Mouse (Mus musculus): ENCODE measurements around the gene Afap1l2. TPM values are rescaled to one million over a fixed set of nuclear protein-coding genes. Genes with fewer than 3 reads are reported as not detected.

The Afap1l2 gene
- polyA plus RNA-seq, 1 experiment from 2014 or later = 5.5 TPM

DNA sequence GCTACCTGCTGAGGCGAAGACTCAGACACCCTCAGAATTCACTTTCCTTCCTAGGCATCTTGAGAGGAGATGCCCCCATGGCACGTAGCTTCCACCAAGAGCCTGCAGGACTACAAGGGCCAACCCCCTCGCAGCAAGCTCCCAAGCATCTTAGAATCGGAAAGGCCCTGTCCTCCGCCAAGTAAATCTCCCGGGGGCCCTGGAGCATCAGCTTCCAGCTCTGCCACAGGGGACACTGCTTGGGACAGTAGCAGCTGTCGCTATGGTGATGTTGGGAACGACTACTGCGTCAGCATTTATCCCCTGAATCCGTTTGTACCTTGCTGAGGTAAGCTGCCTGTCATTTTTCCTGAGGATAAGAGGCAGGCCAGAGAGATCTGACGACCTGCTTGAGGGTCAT is 97.5 kb downstream of the Afap1l2 start:
- no peak overlapping the region for H3K27ac ChIP-seq (replicated peaks; ENCODE audit: low read depth, low read length)
- H3K36me3 ChIP-seq (replicated peaks; ENCODE audit: control insufficient read depth, insufficient read depth, low read depth, low read length) = no peaks in the 10 kb centered on the region
- H3K4me1 ChIP-seq (ENCODE audit: control insufficient read depth, insufficient read depth, low read length) = peaks cover 3% of the 10 kb centered on the region; the same call in 1 of the 2 replicates
- no peak for ATAC-seq (replicated peaks; ENCODE audit: insufficient number of reproducible peaks, low FRiP score, low TSS enrichment, low read depth)
- DNase-seq (ENCODE audit: low spot score) = no peak
- no peak overlapping the region for H3K4me3 ChIP-seq (ENCODE audit: low read depth, low read length)
- H3K4me2 ChIP-seq (ENCODE audit: low read depth, low read length) = no peak overlapping the region
- WGBS = 60% methylated on average over 11 of the region's 11 CpGs
- H3K9ac ChIP-seq (replicated peaks; ENCODE audit: low read length) = no peak overlapping the region
- no peaks in the 10 kb centered on the region for H3K9me3 ChIP-seq (replicated peaks; ENCODE audit: control insufficient read depth, low read length)
- no peaks in the 10 kb centered on the region for H3K27me3 ChIP-seq (ENCODE audit: control insufficient read depth, insufficient read depth, low read length)

DNA sequence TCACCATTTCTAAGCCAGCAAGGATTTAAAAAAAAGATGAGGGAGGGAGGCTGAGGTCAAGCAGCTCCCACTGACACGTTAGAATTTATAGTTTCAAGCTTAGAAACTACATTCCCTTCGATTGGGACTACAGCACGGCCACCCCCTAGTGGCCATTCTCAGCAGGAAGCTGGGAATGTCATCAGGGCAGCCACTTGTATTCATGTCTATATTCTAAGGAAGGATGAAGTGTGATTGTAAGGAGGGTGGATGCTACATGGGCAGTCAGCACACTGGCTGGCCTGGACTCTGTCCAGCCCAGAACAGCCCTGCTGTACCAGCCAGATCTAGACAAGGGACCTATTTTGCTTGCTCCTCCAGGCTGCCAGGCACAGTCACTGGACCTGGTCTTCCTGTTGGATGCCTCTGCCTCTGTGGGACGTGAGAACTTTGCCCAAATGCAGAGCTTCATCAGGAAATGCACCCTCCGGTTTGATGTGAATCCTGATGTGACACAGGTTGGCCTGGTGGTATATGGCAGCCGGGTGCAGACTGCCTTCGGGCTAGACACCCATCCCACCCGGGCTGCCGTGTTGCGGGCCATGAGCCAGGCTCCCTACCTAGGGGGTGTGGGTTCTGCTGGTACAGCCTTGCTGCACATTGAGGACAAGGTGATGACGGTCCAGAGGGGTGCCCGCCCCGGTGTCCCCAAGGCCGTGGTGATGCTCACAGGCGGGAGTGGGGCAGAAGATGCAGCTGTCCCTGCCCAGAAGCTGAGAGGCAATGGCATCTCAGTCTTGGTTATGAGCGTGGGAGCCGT is 99.4 kb downstream of the Afap1l2 start:
- ATAC-seq (replicated peaks; ENCODE audit: insufficient number of reproducible peaks, low FRiP score, low TSS enrichment, low read depth) = no peak
- Histone ChIP-seq H3K9me3 (replicated peaks; ENCODE audit: control insufficient read depth, low read length) (no peaks in the 10 kb centered on the region), H3K27me3 (ENCODE audit: control insufficient read depth, insufficient read depth, low read length) (no peaks in the 10 kb centered on the region), H3K4me2 (ENCODE audit: low read depth, low read length) (no peak overlapping the region), H3K36me3 (replicated peaks; ENCODE audit: control insufficient read depth, insufficient read depth, low read depth, low read length) (no peaks in the 10 kb centered on the region), H3K4me3 (ENCODE audit: low read depth, low read length) (no peak overlapping the region), H3K27ac (replicated peaks; ENCODE audit: low read depth, low read length) (no peak overlapping the region), H3K4me1 (ENCODE audit: control insufficient read depth, insufficient read depth, low read length) (peaks cover 3% of the 10 kb centered on the region; the same call in 1 of the 2 replicates), H3K9ac (replicated peaks; ENCODE audit: low read length) (no peak overlapping the region)
- DNase-seq (ENCODE audit: low spot score) = peak; percentile 80
- WGBS = 78% methylated on average over 17 of the region's 17 CpGs

DNA sequence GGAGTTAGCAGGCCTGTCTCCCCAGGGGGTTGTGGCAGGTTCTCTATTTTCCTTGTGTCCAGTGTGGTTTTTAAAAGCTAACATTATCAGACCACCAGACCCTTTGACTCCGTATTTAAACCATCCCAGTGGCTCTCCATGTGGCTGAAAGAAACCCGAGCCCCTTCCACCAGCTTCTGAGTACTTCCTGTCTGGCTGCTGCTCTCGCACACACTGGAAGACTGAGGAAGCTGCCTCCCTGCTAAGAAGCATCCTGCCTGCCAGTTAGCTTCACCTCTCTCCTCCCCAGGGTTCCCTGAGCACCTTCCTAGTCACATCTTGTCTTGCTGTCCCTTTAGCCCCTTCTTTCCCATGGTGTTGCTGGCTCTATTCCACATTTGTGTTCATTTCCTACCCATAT is 100.2 kb downstream of the Afap1l2 start:
- DNase-seq (ENCODE audit: low spot score) = no peak
- no peak overlapping the region for H3K4me2 ChIP-seq (ENCODE audit: low read depth, low read length)
- H3K27ac ChIP-seq (replicated peaks; ENCODE audit: low read depth, low read length) = no peak overlapping the region
- H3K36me3 ChIP-seq (replicated peaks; ENCODE audit: control insufficient read depth, insufficient read depth, low read depth, low read length) = no peaks in the 10 kb centered on the region
- 18% methylated on average over 3 of the region's 3 CpGs for WGBS
- H3K27me3 ChIP-seq (ENCODE audit: control insufficient read depth, insufficient read depth, low read length) = no peaks in the 10 kb centered on the region
- H3K4me1 ChIP-seq (ENCODE audit: control insufficient read depth, insufficient read depth, low read length) = peaks cover 3% of the 10 kb centered on the region; the same call in 1 of the 2 replicates
- ATAC-seq (replicated peaks; ENCODE audit: insufficient number of reproducible peaks, low FRiP score, low TSS enrichment, low read depth) = no peak
- no peak overlapping the region for H3K4me3 ChIP-seq (ENCODE audit: low read depth, low read length)
- H3K9me3 ChIP-seq (replicated peaks; ENCODE audit: control insufficient read depth, low read length) = no peaks in the 10 kb centered on the region
- no peak overlapping the region for H3K9ac ChIP-seq (replicated peaks; ENCODE audit: low read length)

DNA sequence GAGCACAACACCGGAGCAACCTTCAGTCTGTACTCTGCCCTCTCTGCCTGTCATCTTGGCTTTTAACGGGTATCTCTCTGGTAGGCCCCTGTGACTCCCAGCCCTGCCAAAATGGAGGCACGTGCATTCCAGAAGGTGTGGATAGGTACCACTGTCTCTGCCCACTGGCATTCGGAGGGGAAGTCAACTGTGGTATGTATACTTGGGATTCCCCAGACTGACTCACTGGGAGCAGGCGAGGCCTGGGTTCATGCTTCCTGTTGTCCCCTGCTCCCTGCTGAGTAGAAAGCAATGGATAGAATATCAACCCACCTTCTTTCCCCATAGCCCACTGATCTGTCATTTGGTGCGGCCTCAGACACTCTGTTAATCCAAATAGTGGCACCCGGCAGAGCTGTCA is 102.6 kb downstream of the Afap1l2 start:
- Histone ChIP-seq H3K9me3 (replicated peaks; ENCODE audit: control insufficient read depth, low read length) (no peaks in the 10 kb centered on the region), H3K4me1 (ENCODE audit: control insufficient read depth, insufficient read depth, low read length) (peaks cover 3% of the 10 kb centered on the region; the same call in 1 of the 2 replicates), H3K27ac (replicated peaks; ENCODE audit: low read depth, low read length) (no peak overlapping the region), H3K9ac (replicated peaks; ENCODE audit: low read length) (no peak overlapping the region), H3K4me3 (ENCODE audit: low read depth, low read length) (no peak overlapping the region), H3K4me2 (ENCODE audit: low read depth, low read length) (no peak overlapping the region), H3K27me3 (ENCODE audit: control insufficient read depth, insufficient read depth, low read length) (no peaks in the 10 kb centered on the region), H3K36me3 (replicated peaks; ENCODE audit: control insufficient read depth, insufficient read depth, low read depth, low read length) (no peaks in the 10 kb centered on the region; the same call in 1 of the 2 replicates)
- WGBS = 83% methylated on average over 7 of the region's 7 CpGs
- no peak for ATAC-seq (replicated peaks; ENCODE audit: insufficient number of reproducible peaks, low FRiP score, low TSS enrichment, low read depth)
- no peak for DNase-seq (ENCODE audit: low spot score)

DNA sequence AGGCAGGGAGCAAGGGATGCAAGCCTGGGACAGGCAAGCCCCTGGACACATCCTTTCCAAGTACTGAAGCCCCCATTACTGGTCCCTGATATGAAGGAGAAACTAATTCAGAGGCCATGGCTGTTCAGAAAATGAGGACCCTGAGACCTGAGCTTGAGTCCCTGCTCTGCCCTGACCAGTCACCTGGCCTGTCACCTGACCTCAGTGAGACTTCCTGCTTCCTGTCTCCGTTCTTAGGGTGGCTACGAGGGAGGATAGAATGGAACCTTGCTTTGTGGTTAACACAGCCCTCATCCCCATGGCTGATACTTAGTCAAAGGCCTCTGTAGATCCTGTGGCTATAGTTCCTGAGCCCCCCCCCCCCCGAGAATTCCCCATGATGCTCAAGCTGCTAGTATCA is 103.9 kb downstream of the Afap1l2 start:
- Histone ChIP-seq H3K4me1 (ENCODE audit: control insufficient read depth, insufficient read depth, low read length) (peaks cover 3% of the 10 kb centered on the region; the same call in 1 of the 2 replicates), H3K9me3 (replicated peaks; ENCODE audit: control insufficient read depth, low read length) (no peaks in the 10 kb centered on the region), H3K9ac (replicated peaks; ENCODE audit: low read length) (no peak overlapping the region), H3K27me3 (ENCODE audit: control insufficient read depth, insufficient read depth, low read length) (no peaks in the 10 kb centered on the region), H3K4me2 (ENCODE audit: low read depth, low read length) (no peak overlapping the region), H3K36me3 (replicated peaks; ENCODE audit: control insufficient read depth, insufficient read depth, low read depth, low read length) (no peaks in the 10 kb centered on the region; the same call in 1 of the 2 replicates), H3K27ac (replicated peaks; ENCODE audit: low read depth, low read length) (no peak overlapping the region), H3K4me3 (ENCODE audit: low read depth, low read length) (no peak overlapping the region)
- WGBS = 76% methylated on average over 3 of the region's 3 CpGs
- no peak for DNase-seq (ENCODE audit: low spot score)
- ATAC-seq (replicated peaks; ENCODE audit: insufficient number of reproducible peaks, low FRiP score, low TSS enrichment, low read depth) = no peak

DNA sequence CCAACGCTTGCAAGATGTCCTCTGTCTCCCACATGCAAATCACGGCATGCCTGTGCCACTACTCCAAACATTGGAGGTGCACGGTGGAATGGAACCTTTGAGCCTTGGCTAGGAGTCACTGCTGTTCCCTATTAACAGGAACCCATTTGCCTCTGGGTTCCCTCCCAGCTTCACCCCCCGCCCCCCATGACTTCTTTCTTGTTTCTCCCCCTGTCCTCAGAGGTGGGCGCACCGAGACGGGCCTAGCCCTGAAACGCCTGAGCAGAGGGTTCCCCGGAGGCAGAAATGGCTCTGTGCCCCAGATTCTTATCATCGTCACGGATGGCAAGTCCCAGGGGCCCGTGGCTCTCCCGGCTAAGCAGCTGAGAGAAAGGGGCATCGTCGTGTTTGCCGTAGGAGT is 110.4 kb downstream of the Afap1l2 start:
- Histone ChIP-seq H3K27me3 (ENCODE audit: control insufficient read depth, insufficient read depth, low read length) (no peaks in the 10 kb centered on the region), H3K4me1 (ENCODE audit: control insufficient read depth, insufficient read depth, low read length) (no peaks in the 10 kb centered on the region), H3K9ac (replicated peaks; ENCODE audit: low read length) (no peak overlapping the region), H3K4me2 (ENCODE audit: low read depth, low read length) (no peak overlapping the region), H3K27ac (replicated peaks; ENCODE audit: low read depth, low read length) (no peak overlapping the region), H3K9me3 (replicated peaks; ENCODE audit: control insufficient read depth, low read length) (no peaks in the 10 kb centered on the region), H3K4me3 (ENCODE audit: low read depth, low read length) (no peak overlapping the region), H3K36me3 (replicated peaks; ENCODE audit: control insufficient read depth, insufficient read depth, low read depth, low read length) (no peaks in the 10 kb centered on the region; the same call in 1 of the 2 replicates)
- 86% methylated on average over 16 of the region's 16 CpGs for WGBS
- DNase-seq (ENCODE audit: low spot score) = no peak
- no peak for ATAC-seq (replicated peaks; ENCODE audit: insufficient number of reproducible peaks, low FRiP score, low TSS enrichment, low read depth)

DNA sequence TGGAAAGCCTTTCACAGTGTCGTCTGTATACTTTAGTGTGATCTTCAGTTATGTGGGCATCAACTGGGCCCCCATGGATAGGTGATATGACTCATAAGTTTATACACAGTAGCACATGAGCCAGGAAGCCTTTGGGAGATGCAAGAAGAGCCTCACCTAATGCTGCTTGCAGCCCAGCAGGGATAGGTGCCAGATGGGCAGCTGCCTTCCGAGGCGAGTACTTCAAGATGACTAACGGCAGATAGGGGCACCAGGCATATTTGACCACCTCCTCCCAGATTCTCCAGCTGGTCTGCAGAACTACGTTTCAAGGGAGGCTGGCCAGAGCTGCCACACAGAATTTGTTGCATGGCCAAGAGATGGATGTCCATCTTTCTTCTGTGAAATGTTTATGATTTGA is 114.7 kb downstream of the Afap1l2 start:
- Histone ChIP-seq H3K9ac (replicated peaks; ENCODE audit: low read length) (no peak overlapping the region), H3K36me3 (replicated peaks; ENCODE audit: control insufficient read depth, insufficient read depth, low read depth, low read length) (no peaks in the 10 kb centered on the region), H3K4me2 (ENCODE audit: low read depth, low read length) (no peak overlapping the region), H3K4me1 (ENCODE audit: control insufficient read depth, insufficient read depth, low read length) (no peaks in the 10 kb centered on the region), H3K27ac (replicated peaks; ENCODE audit: low read depth, low read length) (no peak overlapping the region), H3K4me3 (ENCODE audit: low read depth, low read length) (no peak overlapping the region), H3K9me3 (replicated peaks; ENCODE audit: control insufficient read depth, low read length) (no peaks in the 10 kb centered on the region), H3K27me3 (ENCODE audit: control insufficient read depth, insufficient read depth, low read length) (no peaks in the 10 kb centered on the region)
- DNase-seq (ENCODE audit: low spot score) = no peak
- WGBS = 83% methylated on average over 5 of the region's 5 CpGs
- ATAC-seq (replicated peaks; ENCODE audit: insufficient number of reproducible peaks, low FRiP score, low TSS enrichment, low read depth) = no peak

DNA sequence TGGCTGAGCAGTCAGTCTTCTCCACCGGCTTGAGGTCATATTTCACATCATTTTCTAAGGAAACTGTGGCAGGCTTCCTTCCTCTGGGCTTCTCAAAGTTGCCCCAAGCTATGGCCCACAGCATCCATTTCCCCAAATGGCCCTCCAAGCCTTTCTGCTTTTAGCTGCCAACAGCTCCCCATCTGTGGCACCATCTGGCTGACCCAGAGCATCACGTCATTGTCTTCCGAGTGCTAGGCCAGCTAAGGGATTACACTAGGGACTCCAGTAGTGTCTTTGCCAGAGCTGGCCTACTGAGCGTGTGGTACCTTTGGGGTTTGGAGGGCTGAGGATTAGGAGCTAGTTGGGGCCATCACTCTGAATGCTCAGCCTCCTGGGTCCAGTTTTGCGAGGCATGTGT is 115.4 kb downstream of the Afap1l2 start:
- no peak for DNase-seq (ENCODE audit: low spot score)
- Histone ChIP-seq H3K9me3 (replicated peaks; ENCODE audit: control insufficient read depth, low read length) (no peaks in the 10 kb centered on the region), H3K36me3 (replicated peaks; ENCODE audit: control insufficient read depth, insufficient read depth, low read depth, low read length) (no peaks in the 10 kb centered on the region), H3K4me1 (ENCODE audit: control insufficient read depth, insufficient read depth, low read length) (no peaks in the 10 kb centered on the region), H3K9ac (replicated peaks; ENCODE audit: low read length) (no peak overlapping the region), H3K4me3 (ENCODE audit: low read depth, low read length) (no peak overlapping the region), H3K4me2 (ENCODE audit: low read depth, low read length) (no peak overlapping the region), H3K27ac (replicated peaks; ENCODE audit: low read depth, low read length) (no peak overlapping the region), H3K27me3 (ENCODE audit: control insufficient read depth, insufficient read depth, low read length) (no peaks in the 10 kb centered on the region)
- 87% methylated on average over 5 of the region's 5 CpGs for WGBS
- no peak for ATAC-seq (replicated peaks; ENCODE audit: insufficient number of reproducible peaks, low FRiP score, low TSS enrichment, low read depth)
